Mouse (Mus musculus) heart, adult 2 months (tissue): Measurements from ENCODE around the gene Rgs3.

Experiments
- CTCF ChIP-seq: fragments of 200-600 bp; IDR thresholded peaks from 2 replicates; pipeline ENCODE4 v1.8.1; 2022; ENCODE audit warnings: antibody characterized with exemption, mild to moderate bottlenecking, moderate library complexity
- EP300 ChIP-seq: fragments of 200-500 bp; IDR thresholded peaks from 2 replicates; pipeline ENCODE4 v1.6.1; 2011; ENCODE audit warnings: low read depth, low read length, control low read depth; ENCODE audit not compliant: insufficient read depth
- POLR2A ChIP-seq: fragments of 200-500 bp; IDR thresholded peaks from 2 replicates; pipeline ENCODE4 v1.6.1; 2011; ENCODE audit warnings: mild to moderate bottlenecking, low read depth, low read length, control low read depth; ENCODE audit not compliant: insufficient read depth

GRCm38 (mm10) chr4:62519122-62519848, 40.4 kb upstream of the Rgs3 start:
- TF ChIP-seq POLR2A (no peak), CTCF (no peak), EP300 (no peak)
